Mouse (Mus musculus) brown adipose tissue, adult 24 weeks (tissue): ENCODE results near the gene Arhgap18. TPM values are rescaled to one million over a fixed set of nuclear protein-coding genes. Genes with fewer than 3 reads are reported as not detected.
"Not testable (repeated sequence)": the region's sequence is repeated elsewhere in the genome, so short reads cannot be mapped to it uniquely, and the experiment has no call there.

ENCODE experiments used
- H3K27ac ChIP-seq: fragments of 200-500 bp; replicated peaks from 2 replicates; pipeline ENCODE4 v1.5.1; 2012; ENCODE audit warnings: low read depth, mild to moderate bottlenecking, low read length
- H3K4me1 ChIP-seq: fragments of 200-500 bp; 2 replicates; pipeline ENCODE4 v1.6.1; 2012; ENCODE audit warnings: low read length, mixed read lengths; ENCODE audit not compliant: control insufficient read depth, insufficient read depth, insufficient read length
- H3K4me3 ChIP-seq: fragments of 200-500 bp; 2 replicates; pipeline ENCODE4 v1.5.1; 2012; ENCODE audit warnings: low read depth, mild to moderate bottlenecking, low read length, moderate library complexity; ENCODE audit not compliant: insufficient read depth
- polyA plus RNA-seq: library from polyadenylated mRNA; stranded (reverse); fragments of >200 nt; gene quantifications from 2 replicates; pipeline ENCODE4 v1.2.4, GENCODE M21; 2012; ENCODE audit not compliant: missing spikeins, insufficient read depth, insufficient read length

The Arhgap18 gene
- polyA plus RNA-seq, 1 experiment = 9.8 TPM

- Histone ChIP-seq H3K4me3 (no peak overlapping the region), H3K4me1 (no peaks in the 10 kb centered on the region), H3K27ac (no peak overlapping the region)
These were observed 136.0 kb downstream of the Arhgap18 start for GRCm38 (mm10) chr10:26889226-26889625.

- Histone ChIP-seq H3K27ac (no peak overlapping the region), H3K4me3 (no peak overlapping the region), H3K4me1 (no peaks in the 10 kb centered on the region)
These were observed 136.5 kb downstream of the Arhgap18 start for GRCm38 (mm10) chr10:26889754-26890153.

DNA sequence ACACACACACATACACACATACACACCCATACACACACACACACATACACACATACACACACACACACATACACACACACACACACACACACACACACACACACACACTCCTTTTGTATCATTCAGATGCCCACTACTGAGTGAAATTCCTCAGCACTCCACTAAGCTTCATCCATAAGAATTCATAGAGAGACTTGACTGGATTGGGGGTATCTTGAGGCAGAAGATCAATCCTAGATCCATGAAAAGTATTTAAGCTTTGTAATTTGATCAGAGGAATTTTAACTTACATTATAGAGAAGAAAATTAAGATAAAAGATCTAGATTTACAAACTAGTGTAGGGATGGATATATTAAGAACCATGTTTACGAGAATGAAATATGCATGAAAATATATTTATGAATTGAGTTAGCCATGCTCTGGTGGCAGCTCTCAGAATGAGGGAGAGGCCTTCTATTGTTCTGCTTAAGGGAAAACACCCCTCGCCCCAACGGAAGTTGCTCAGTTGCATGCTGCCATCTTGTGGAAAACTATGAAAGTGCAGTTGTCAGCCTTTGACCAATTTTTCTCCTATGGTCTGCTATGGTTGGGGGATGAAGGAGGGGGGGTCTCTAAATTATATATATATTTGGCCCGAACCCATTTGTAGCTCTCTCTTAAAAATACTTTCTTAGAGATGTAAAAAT lies 137.2 kb downstream of the Arhgap18 start:
- H3K4me3 ChIP-seq = no peak overlapping the region
- no peaks in the 10 kb centered on the region for H3K4me1 ChIP-seq
- no peak overlapping the region for H3K27ac ChIP-seq

GRCm38 (mm10) chr10:26893091-26893490 lies 139.9 kb downstream of the Arhgap18 start:
- Histone ChIP-seq H3K27ac (no peak overlapping the region), H3K4me3 (no peak overlapping the region), H3K4me1 (no peaks in the 10 kb centered on the region)

- H3K4me1 ChIP-seq = no peaks in the 10 kb centered on the region
- no peak overlapping the region for H3K4me3 ChIP-seq
- H3K27ac ChIP-seq = no peak overlapping the region
These were observed 142.5 kb downstream of the Arhgap18 start for GRCm38 (mm10) chr10:26895726-26896125.

DNA sequence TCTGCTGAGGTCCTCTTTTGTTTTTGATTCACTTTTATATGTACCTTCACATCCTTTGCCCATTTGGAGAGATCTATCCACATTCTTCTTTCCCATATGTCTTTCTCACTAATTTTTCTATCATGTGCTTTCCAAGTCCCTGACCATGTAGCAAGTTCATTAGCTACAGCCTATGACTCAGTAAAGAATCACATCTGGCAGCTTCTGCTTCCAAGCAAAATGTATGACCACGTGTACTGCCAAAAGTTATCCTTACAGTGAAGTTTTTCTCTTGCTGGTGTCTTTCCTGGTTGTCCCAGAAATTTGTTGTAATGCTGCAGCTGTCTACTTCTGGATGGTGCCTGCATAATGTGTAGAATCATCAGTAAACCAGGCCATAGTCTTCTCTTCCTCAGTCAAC lies 147.2 kb downstream of the Arhgap18 start:
- no peaks in the 10 kb centered on the region for H3K4me1 ChIP-seq
- no peak overlapping the region for H3K27ac ChIP-seq
- H3K4me3 ChIP-seq = no peak overlapping the region

- Histone ChIP-seq H3K4me3 (no peak overlapping the region), H3K27ac (no peak overlapping the region), H3K4me1 (no peaks in the 10 kb centered on the region)
These were observed 150.6 kb downstream of the Arhgap18 start for GRCm38 (mm10) chr10:26903781-26904180.

DNA sequence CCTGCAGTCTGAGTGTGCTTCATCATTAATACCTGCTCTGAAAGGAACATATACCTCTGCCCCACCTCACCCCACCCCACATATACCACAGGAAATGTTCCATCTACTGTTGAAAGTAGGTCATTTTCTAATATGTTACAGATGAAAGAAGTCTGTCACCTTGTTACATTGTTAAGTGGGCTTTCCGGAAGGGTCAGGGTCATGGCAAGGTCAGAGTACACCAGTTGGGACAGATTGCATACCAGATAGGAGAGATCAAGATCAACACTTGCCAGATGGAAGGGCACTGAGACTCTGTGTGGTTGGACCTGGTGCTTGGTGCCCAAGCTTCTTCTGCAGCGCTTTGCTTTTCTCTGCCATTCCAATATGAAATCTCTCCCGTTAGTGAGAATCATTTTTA lies 158.0 kb downstream of the Arhgap18 start:
- Histone ChIP-seq H3K4me1 (no peaks in the 10 kb centered on the region), H3K27ac (no peak overlapping the region), H3K4me3 (no peak overlapping the region)

GRCm38 (mm10) chr10:26912112-26912797 lies 159.0 kb downstream of the Arhgap18 start:
- no peak overlapping the region for H3K27ac ChIP-seq
- H3K4me1 ChIP-seq = no peaks in the 10 kb centered on the region
- H3K4me3 ChIP-seq = no peak overlapping the region

DNA sequence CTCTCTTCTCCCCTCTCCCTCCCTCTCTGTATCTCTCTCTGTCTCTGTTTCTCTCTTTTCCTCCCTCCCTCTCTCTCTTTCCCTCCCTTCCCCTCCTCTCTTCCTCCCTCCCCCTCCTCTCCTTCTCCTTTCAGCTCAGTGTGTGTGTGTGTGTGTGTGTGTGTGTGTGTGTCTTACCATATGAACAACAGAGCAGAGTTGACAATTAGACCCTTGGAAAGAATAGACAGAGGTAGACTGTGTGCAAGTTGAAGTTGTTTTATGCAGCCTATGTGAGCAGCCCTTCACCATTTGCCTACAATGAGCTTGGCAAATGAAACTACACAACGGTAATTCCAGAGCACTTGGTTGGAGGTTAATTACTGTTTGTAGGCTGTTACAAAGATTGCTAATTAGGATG lies 159.6 kb downstream of the Arhgap18 start:
- H3K4me3 ChIP-seq = no peak overlapping the region
- H3K4me1 ChIP-seq = no peaks in the 10 kb centered on the region
- no peak overlapping the region for H3K27ac ChIP-seq

- Histone ChIP-seq H3K4me3 (no peak overlapping the region), H3K4me1 (no peaks in the 10 kb centered on the region), H3K27ac (no peak overlapping the region)
These were observed 166.2 kb downstream of the Arhgap18 start for GRCm38 (mm10) chr10:26919307-26919977.

- Histone ChIP-seq H3K27ac (no peak overlapping the region), H3K4me1 (no peaks in the 10 kb centered on the region), H3K4me3 (no peak overlapping the region)
These were observed 167.3 kb downstream of the Arhgap18 start for GRCm38 (mm10) chr10:26920383-26920979.

DNA sequence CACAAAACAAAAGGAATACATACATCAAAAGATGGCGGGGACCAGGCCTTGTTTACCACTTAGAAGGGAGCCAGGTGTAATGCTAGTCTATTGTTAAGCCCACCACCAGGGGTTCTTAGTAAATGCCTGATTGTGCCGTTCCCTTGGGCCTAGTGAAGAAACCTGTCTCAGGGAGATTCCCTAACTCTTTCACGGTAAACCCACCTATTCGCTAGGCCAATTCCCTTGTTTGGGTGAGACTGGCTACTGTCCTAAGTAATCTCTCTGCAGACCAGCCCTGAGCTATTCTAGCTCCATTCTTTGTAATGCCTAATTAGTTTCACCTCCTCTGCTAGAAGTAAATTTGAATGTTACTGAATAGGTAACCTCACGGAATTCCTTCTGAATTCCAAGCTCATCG lies 182.8 kb downstream of the Arhgap18 start:
- H3K27ac ChIP-seq, H3K4me3 ChIP-seq: not testable (repeated sequence)

DNA sequence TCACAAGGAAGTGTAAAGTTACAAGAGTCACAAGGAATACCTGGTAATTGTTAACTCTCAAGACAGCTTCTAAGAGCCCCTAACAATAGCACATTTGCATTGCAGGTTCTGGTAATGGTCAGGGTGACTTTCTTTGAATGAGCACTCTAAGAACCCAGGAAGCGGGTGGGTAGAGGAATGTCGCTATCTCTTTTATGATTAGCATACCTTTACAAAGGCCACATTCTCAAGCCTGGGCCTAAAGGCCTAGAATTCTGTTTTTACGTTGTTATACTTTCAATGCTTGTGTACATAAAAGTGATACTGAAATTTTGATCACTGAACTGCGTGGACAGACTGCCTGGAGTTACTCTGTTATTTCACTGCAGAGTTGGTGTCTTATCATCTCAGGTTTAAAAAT lies 185.2 kb downstream of the Arhgap18 start:
- H3K27ac ChIP-seq, H3K4me3 ChIP-seq, H3K4me1 ChIP-seq: not testable (repeated sequence)

More for the DNA sequence above, 182.8 kb downstream of the Arhgap18 start:
- not testable (repeated sequence) for H3K4me1 ChIP-seq

GRCm38 (mm10) chr10:26939549-26939948 lies 186.3 kb downstream of the Arhgap18 start:
- Histone ChIP-seq H3K27ac (no peak overlapping the region), H3K4me3 (no peak overlapping the region), H3K4me1 (no peaks in the 10 kb centered on the region)
